Mouse (Mus musculus): Measurements from ENCODE around the gene Coro1c.

DNA sequence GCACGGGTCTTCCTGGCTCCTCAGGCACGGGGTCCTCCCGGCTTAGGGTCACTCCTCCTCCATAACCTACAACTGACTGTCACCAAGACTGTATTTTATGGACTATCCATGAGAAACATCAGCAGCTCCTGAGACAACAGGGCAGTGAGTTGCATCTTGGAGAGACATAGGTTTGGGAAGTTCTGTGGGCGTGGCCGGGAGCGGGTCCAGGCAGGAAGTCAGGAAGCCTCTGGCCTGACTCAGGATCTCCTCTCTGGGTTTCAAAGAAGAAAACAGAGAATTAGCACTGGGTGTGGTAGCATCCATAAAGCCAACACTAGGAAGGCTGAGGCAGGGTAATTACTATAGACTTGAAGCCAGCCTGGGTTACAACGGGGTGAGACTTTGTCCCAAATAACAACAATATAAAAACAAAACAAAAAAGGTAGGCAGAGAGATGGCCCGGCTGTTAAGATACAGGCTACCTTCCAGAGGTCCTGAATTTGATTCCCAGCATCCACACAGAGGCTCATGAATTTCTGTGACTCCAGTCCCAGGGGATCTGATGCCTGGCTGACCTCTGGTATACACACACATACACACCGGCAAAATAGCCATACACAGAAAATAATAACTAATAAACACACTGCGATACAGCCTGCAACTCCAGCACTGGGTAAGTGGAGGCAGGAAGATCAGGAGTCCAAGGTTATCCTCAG lies 21.5 kb upstream of the Coro1c start:
- TF ChIP-seq POLR2A (IDR thresholded peaks at IDR 0.05; ENCODE audit: borderline replicate concordance, low read depth, low read length) (no peak), CTCF (IDR thresholded peaks at IDR 0.05; ENCODE audit: low read depth, low read length) (no peak)

Measured in bone marrow macrophage, adult 2 months (primary cell).